Mouse (Mus musculus): ENCODE measurements around the gene Srsf9. TPM values are rescaled to one million over a fixed set of nuclear protein-coding genes. Genes with fewer than 3 reads are reported as not detected.

The Srsf9 gene
- total RNA-seq, 1 experiment: 57.2 TPM

Other genes starting within 250 kb of the Srsf9 start
- 5.8 and 7.7 TPM in 2 replicates for gene Gm10401, start 228.9 kb upstream of the Srsf9 start, total RNA-seq (2012; rRNA removed)
- gene Acads, start 207.8 kb upstream of the Srsf9 start, total RNA-seq (2012; rRNA removed): 41.1 and 43.6 TPM in 2 replicates
- 27.1 and 27.5 TPM in 2 replicates for gene Unc119b, start 192.2 kb upstream of the Srsf9 start, total RNA-seq (2012; rRNA removed)
- gene Mlec, start 169.0 kb upstream of the Srsf9 start, total RNA-seq (2012; rRNA removed): 191 and 272 TPM in 2 replicates
- gene Cabp1, start 132.8 kb upstream of the Srsf9 start, total RNA-seq (2012; rRNA removed): 14.9 and 25.2 TPM in 2 replicates
- gene Pop5, start 91.3 kb upstream of the Srsf9 start, total RNA-seq (2012; rRNA removed): 155 and 174 TPM in 2 replicates
- 134 and 138 TPM in 2 replicates for gene Rnf10, start 54.3 kb upstream of the Srsf9 start, total RNA-seq (2012; rRNA removed)
- 28.3 and 34.8 TPM in 2 replicates for gene Coq5, start 47.5 kb upstream of the Srsf9 start, total RNA-seq (2012; rRNA removed)
- 575 and 753 TPM in 2 replicates for gene Dynll1, start 26.2 kb upstream of the Srsf9 start, total RNA-seq (2012; rRNA removed)
- 1.9 and 3.1 TPM in 2 replicates for gene Gatc, start 14.0 kb downstream of the Srsf9 start, total RNA-seq (2012; rRNA removed)
- 21.5 and 30.7 TPM in 2 replicates for gene Triap1, start 14.0 kb downstream of the Srsf9 start, total RNA-seq (2012; rRNA removed)
- 936 and 1,706 TPM in 2 replicates for gene Cox6a1, start 21.8 kb downstream of the Srsf9 start, total RNA-seq (2012; rRNA removed)
- 5.6 and 9.0 TPM in 2 replicates for gene Msi1, start 102.4 kb downstream of the Srsf9 start, total RNA-seq (2012; rRNA removed)
- 31.1 and 36.6 TPM in 2 replicates for gene Pla2g1b, start 139.1 kb downstream of the Srsf9 start, total RNA-seq (2012; rRNA removed)
- gene Sirt4, start 157.5 kb downstream of the Srsf9 start, total RNA-seq (2012; rRNA removed): 15.3 and 25.7 TPM in 2 replicates
- gene Pxn, start 179.5 kb downstream of the Srsf9 start, total RNA-seq (2012; rRNA removed): 25.5 and 29.4 TPM in 2 replicates
- gene Rplp0, start 232.3 kb downstream of the Srsf9 start, total RNA-seq (2012; rRNA removed): 2,284 and 2,327 TPM in 2 replicates
- 112 and 163 TPM in 2 replicates for gene Gcn1l1, start 238.1 kb downstream of the Srsf9 start, total RNA-seq (2012; rRNA removed)

Measured in ES-E14 (cell line).